Mouse (Mus musculus) urinary bladder, adult 2 months (tissue): Measurements from ENCODE around the gene Pin1. TPM values are rescaled to one million over a fixed set of nuclear protein-coding genes. Genes with fewer than 3 reads are reported as not detected.

Source experiments
- DNase-seq: peaks from one replicate; pipeline ENCODE4 v3.0.0; 2022; ENCODE audit warnings: low spot score
- polyA plus RNA-seq: library from polyadenylated mRNA; depleted of rRNA; stranded (reverse); fragments of >200 nt; gene quantifications from 2 replicates; pipeline ENCODE4 v1.2.3, GENCODE M21; 2012; rRNA removed

The Pin1 gene
- polyA plus RNA-seq, 1 experiment = 18.9 TPM

- no peak for DNase-seq
These were observed 52.0 kb downstream of the Pin1 start for GRCm38 (mm10) chr9:20703832-20704380.

- DNase-seq = no peak
These were observed 53.5 kb downstream of the Pin1 start for GRCm38 (mm10) chr9:20705420-20705819.

- no peak for DNase-seq
These were observed 54.1 kb downstream of the Pin1 start for GRCm38 (mm10) chr9:20705981-20706380.

GRCm38 (mm10) chr9:20710471-20710870 lies 58.6 kb downstream of the Pin1 start:
- no peak for DNase-seq

GRCm38 (mm10) chr9:20712934-20713477 lies 61.1 kb downstream of the Pin1 start:
- DNase-seq = no peak

- no peak for DNase-seq
These were observed 61.6 kb downstream of the Pin1 start for GRCm38 (mm10) chr9:20713478-20713987.

GRCm38 (mm10) chr9:20715332-20715731 lies 63.4 kb downstream of the Pin1 start:
- DNase-seq = no peak

Other genes starting within 250 kb of the Pin1 start
- 6.8 and 7.5 TPM in 2 replicates for gene Zfp26, start 191.9 kb upstream of the Pin1 start, polyA plus RNA-seq
- 16.0 and 17.1 TPM in 2 replicates for gene Zfp426, start 159.3 kb upstream of the Pin1 start, polyA plus RNA-seq
- gene Zfp266, start 130.7 kb upstream of the Pin1 start, polyA plus RNA-seq = 37.7 and 39.1 TPM in 2 replicates
- 6.9 TPM in 2 replicates for gene Zfp846, start 70.8 kb upstream of the Pin1 start, polyA plus RNA-seq
- 477 and 551 TPM in 2 replicates for gene Ubl5, start 9.2 kb upstream of the Pin1 start, polyA plus RNA-seq
- gene Fbxl12, start 7.3 kb upstream of the Pin1 start, polyA plus RNA-seq = 35.2 and 38.0 TPM in 2 replicates
- 4.7 and 6.2 TPM in 2 replicates for gene Olfm2, start 94.3 kb downstream of the Pin1 start, polyA plus RNA-seq
- 13.5 and 14.3 TPM in 2 replicates for gene Col5a3, start 163.0 kb downstream of the Pin1 start, polyA plus RNA-seq
- not detected in 2 replicates for gene Rdh8, start 166.4 kb downstream of the Pin1 start, polyA plus RNA-seq
- 59.3 and 71.9 TPM in 2 replicates for gene A230050P20Rik, start 216.5 kb downstream of the Pin1 start, polyA plus RNA-seq
- 6.8 and 7.0 TPM in 2 replicates for gene Angptl6, start 227.6 kb downstream of the Pin1 start, polyA plus RNA-seq
- 38.7 and 59.6 TPM in 2 replicates for gene Ppan, start 236.1 kb downstream of the Pin1 start, polyA plus RNA-seq
- gene Eif3g, start 246.5 kb downstream of the Pin1 start, polyA plus RNA-seq = 136 and 141 TPM in 2 replicates